Mouse (Mus musculus) lung, postnatal 0 days (tissue): ENCODE measurements around the gene Coro2a. TPM values are rescaled to one million over a fixed set of nuclear protein-coding genes. Genes with fewer than 3 reads are reported as not detected.
"Not testable (repeated sequence)": the region's sequence is repeated elsewhere in the genome, so short reads cannot be mapped to it uniquely, and the experiment has no call there.

Experiments used
- ATAC-seq: fragments of 200-750 bp; cut with Nextera tagmentation; 2 replicates; pipeline ENCODE4 v1.8.0; 2017; ENCODE audit warnings: moderate library complexity
- DNase-seq: peaks from one replicate; pipeline ENCODE4 v3.0.0-alpha.2; 2016; ENCODE audit warnings: low spot score
- H3K27ac ChIP-seq: fragments of 300-500 bp; sonication (generic); 2 replicates; pipeline ENCODE4 v1.5.1; 2014; ENCODE audit warnings: antibody characterized with exemption, mild to moderate bottlenecking, low read length, mixed read lengths
- H3K27me3 ChIP-seq: fragments of 300-500 bp; sonication (generic); replicated peaks from 2 replicates; pipeline ENCODE4 v1.6.1; 2014; ENCODE audit warnings: low read length, mixed read lengths; ENCODE audit not compliant: insufficient read depth
- H3K36me3 ChIP-seq: fragments of 300-500 bp; sonication (generic); 2 replicates; pipeline ENCODE4 v1.6.1; 2014; ENCODE audit warnings: low read length, mixed read lengths; ENCODE audit not compliant: insufficient read depth
- H3K4me1 ChIP-seq: fragments of 300-500 bp; sonication (generic); 2 replicates; pipeline ENCODE4 v1.6.1; 2014; ENCODE audit warnings: antibody characterized with exemption, low read depth, low read length, mixed read lengths; ENCODE audit not compliant: insufficient read depth
- H3K4me2 ChIP-seq: fragments of 300-500 bp; sonication (generic); replicated peaks from 2 replicates; pipeline ENCODE4 v1.6.1; 2014; ENCODE audit warnings: low read depth, mild to moderate bottlenecking, low read length, moderate library complexity, mixed read lengths
- H3K4me3 ChIP-seq: fragments of 300-500 bp; sonication (generic); 2 replicates; pipeline ENCODE4 v1.5.1; 2014; ENCODE audit warnings: low read depth, low read length
- H3K9ac ChIP-seq: fragments of 300-500 bp; sonication (generic); replicated peaks from 2 replicates; pipeline ENCODE4 v1.6.1; 2014; ENCODE audit warnings: low read depth, mild to moderate bottlenecking
- H3K9me3 ChIP-seq: fragments of 300-500 bp; sonication (generic); 2 replicates; pipeline ENCODE4 v1.6.1; 2016; ENCODE audit warnings: low read length, mixed read lengths
- CTCF ChIP-seq: IDR thresholded peaks from 2 replicates; pipeline ENCODE4 v1.5.1; 2016; ENCODE audit warnings: antibody characterized with exemption, mild to moderate bottlenecking
- EP300 ChIP-seq: IDR thresholded peaks from 2 replicates; pipeline ENCODE4 v1.6.1; 2016; ENCODE audit warnings: antibody characterized with exemption, mild to moderate bottlenecking, control low read depth
- WGBS: fragments of 180-500 bp; shearing (Covaris S2); extraction: QIAGEN DNeasy Blood & Tissue Kit; methylation state at CpG from one replicate; pipeline ENCODE4 v1.1.7; 2014; 5-methylcytosine and 5-hydroxymethylcytosine counted together
- polyA plus RNA-seq: library from polyadenylated mRNA; unstranded; fragments of >200 nt; fragmentation: Nextera tagmentation; extraction: Ambion mirVana; gene quantifications from 2 replicates; pipeline ENCODE4 v1.2.1, GENCODE M21; 2015

The Coro2a gene
- polyA plus RNA-seq, 1 experiment from 2014 or later = 2.3 TPM

DNA sequence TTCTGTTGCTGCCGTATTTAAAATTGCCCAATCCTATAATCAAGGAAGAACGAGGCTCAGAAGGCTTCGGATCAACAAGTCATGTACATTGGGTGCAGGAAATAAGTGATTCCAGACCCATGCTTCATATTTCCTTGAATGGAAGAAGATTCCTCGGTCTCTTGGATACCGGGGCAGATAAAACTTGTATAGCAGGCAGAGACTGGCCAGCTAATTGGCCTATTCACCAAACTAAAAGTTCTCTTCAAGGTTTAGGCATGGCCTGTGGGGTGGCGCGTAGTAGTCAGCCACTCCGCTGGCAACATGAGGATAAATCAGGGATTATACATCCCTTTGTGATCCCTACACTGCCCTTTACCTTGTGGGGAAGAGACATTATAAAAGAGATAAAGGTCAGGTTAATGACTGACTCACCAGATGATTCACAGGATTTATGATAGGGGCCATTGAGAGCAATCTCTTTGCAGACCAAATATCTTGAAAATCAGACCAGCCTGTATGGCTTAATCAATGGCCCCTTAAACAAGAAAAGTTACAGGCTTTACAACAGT lies 23.1 kb downstream of the Coro2a start:
- H3K9me3 ChIP-seq, H3K4me1 ChIP-seq, ATAC-seq, DNase-seq, H3K27ac ChIP-seq, H3K4me3 ChIP-seq, H3K27me3 ChIP-seq, H3K4me2 ChIP-seq, H3K36me3 ChIP-seq, H3K9ac ChIP-seq: not testable (repeated sequence)
- WGBS = 88% methylated on average over 8 of the region's 8 CpGs

DNA sequence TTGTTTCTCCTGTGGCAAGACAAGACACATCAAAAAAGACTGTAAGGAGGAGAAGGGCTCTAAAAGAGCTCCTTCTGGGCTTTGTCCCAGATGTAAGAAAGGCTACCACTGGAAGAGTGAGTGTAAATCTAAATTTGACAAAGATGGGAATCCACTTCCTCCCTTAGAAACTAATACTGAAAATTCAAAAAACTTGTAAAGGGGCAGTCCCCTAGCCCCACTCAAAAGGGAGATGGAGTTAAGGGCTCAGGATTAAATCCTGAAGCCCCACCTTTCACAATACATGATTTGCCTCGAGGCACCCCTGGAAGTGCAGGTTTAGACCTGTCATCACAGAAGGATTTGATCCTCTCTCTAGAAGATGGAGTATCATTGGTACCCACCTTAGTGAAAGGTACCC lies 23.8 kb downstream of the Coro2a start:
- DNase-seq (no peak), ATAC-seq (no peak)
- H3K9ac ChIP-seq = no peak overlapping the region
- H3K9me3 ChIP-seq = no peaks in the 10 kb centered on the region
- TF ChIP-seq EP300 = no peak
- no peak for TF ChIP-seq CTCF
- no peak overlapping the region for H3K4me2 ChIP-seq
- no peaks in the 10 kb centered on the region for H3K4me1 ChIP-seq
- H3K4me3 ChIP-seq = no peak overlapping the region
- 56% methylated on average over 1 of the region's 1 CpGs for WGBS
- H3K27ac ChIP-seq = no peak overlapping the region
- H3K36me3 ChIP-seq = no peaks in the 10 kb centered on the region
- no peaks in the 10 kb centered on the region for H3K27me3 ChIP-seq

DNA sequence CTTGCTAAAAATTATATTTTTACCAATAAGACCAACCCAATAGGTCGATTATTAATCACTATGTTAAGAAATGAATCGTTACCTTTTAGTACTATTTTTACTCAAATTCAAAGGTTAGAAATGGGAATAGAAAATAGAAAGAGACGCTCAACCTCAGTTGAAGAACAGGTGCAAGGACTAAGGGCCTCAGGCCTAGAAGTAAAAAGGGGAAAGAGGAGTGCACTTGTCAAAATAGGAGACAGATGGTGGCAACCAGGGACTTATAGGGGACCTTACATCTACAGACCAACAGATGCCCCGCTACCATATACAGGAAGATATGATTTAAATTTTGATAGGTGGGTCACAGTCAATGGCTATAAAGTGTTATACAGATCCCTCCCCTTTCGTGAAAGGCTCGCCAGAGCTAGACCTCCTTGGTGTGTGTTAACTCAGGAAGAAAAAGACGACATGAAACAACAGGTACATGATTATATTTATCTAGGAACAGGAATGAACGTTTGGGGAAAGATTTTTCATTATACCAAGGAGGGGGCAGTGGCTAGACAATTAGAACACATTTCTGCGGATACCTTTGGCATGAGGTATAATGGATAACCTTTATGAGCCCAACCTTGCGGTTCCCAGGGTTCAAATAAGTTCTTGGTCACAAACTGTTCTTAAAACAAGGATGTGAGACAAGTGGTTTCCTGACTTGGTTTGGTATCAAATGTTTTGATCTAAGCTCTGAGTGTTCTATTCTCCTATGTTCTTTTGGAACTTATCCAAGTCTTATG lies 26.3 kb downstream of the Coro2a start:
- H3K27ac ChIP-seq, ATAC-seq, H3K4me3 ChIP-seq, H3K4me2 ChIP-seq, H3K9me3 ChIP-seq, H3K9ac ChIP-seq, H3K27me3 ChIP-seq, H3K4me1 ChIP-seq, H3K36me3 ChIP-seq, DNase-seq: not testable (repeated sequence)
- WGBS = 85% methylated on average over 6 of the region's 10 CpGs

DNA sequence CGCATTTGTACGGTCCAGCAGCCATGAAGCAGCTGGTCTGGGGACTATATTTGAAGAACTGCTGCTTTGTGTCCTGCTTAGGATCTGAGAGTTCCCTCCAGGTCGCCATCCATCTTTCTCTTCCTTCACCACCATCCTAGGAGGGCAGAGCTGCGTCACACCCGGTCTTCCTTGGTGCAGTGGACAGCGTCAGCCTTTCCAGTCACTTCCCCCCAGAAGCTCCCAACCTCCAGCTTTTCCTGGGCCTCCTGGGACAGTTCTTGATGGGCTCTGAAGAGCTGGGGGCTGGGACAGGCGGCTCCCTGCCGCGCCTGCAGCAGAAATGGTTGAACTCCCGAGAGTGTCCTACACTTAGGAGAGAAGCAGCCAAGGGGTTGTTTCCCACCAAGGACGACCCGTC lies 27.2 kb downstream of the Coro2a start:
- WGBS = 58% methylated on average over 10 of the region's 12 CpGs
- DNase-seq (no peak), ATAC-seq (no peak)
- H3K9me3 ChIP-seq = no peaks in the 10 kb centered on the region
- no peaks in the 10 kb centered on the region for H3K36me3 ChIP-seq
- no peak overlapping the region for H3K4me3 ChIP-seq
- H3K9ac ChIP-seq = no peak overlapping the region
- no peak overlapping the region for H3K4me2 ChIP-seq
- no peak for TF ChIP-seq EP300
- no peak for TF ChIP-seq CTCF
- H3K27ac ChIP-seq = no peak overlapping the region
- no peaks in the 10 kb centered on the region for H3K4me1 ChIP-seq
- H3K27me3 ChIP-seq = no peaks in the 10 kb centered on the region

DNA sequence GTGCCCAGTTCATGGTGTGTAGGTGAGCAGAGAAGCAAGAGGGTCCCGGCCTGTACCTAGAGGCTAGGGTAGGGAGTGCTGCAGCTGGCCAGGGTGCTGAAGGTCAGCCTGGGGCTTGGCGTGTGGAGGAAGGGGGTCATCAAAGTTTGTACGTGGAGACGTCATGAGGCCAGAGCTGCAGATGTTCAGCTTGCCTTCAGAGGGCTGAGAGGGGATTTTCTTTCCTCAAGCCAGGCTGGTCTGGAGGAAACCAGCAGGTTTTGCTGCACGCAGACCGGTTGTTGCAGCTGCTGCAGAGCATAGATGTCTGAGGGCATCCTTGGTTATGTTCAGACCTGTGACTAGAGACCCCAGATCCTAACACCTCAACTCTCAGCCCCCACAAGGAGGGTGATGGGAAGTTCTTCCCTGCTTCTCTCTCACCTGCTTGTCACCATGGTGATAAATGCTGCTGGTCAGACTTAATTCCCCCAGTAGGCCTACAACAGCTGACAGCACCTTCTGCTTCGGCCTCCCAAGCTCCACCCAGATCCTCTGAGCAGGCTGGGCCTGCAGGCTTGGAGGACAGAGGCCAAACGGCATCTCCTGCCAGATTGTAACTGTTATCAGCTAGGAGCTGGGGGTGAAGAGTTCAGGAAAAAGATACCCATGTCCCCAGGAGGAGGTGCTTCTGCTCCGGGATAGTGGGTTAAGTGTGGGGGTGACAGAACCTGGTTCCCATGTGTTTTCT lies 27.8 kb downstream of the Coro2a start:
- no peak for ATAC-seq
- H3K4me1 ChIP-seq = no peaks in the 10 kb centered on the region
- H3K9me3 ChIP-seq = no peaks in the 10 kb centered on the region
- no peak overlapping the region for H3K4me2 ChIP-seq
- H3K9ac ChIP-seq = no peak overlapping the region
- H3K4me3 ChIP-seq = no peak overlapping the region
- H3K36me3 ChIP-seq = no peaks in the 10 kb centered on the region
- no peaks in the 10 kb centered on the region for H3K27me3 ChIP-seq
- no peak overlapping the region for H3K27ac ChIP-seq
- TF ChIP-seq EP300 (no peak), CTCF (no peak)
- WGBS = 41% methylated on average over 9 of the region's 9 CpGs
- no peak for DNase-seq

DNA sequence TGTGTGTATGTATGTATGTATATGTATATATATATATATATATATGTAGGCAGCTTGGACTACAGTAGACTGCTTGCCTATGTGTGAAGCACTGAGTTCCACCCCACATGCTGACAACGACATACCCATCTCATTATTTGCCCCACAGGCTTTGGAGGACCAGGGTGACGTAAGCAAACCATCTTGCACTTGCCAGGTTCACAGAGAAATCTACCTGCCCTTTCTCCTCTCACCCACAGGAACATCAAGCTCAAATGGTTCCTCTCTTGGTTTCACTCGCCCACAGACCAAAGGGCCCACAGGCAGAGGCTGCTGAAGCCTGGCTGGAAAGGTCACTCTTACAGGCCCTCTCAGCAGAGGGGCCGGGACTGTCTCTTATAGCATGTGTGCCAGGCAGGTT lies 29.4 kb downstream of the Coro2a start:
- no peaks in the 10 kb centered on the region for H3K27me3 ChIP-seq

More for the DNA sequence above, 29.4 kb downstream of the Coro2a start:
- DNase-seq = no peak
- no peak overlapping the region for H3K4me3 ChIP-seq
- 72% methylated on average over 4 of the region's 4 CpGs for WGBS
- H3K4me2 ChIP-seq = no peak overlapping the region
- no peak overlapping the region for H3K9ac ChIP-seq
- no peak for TF ChIP-seq EP300
- TF ChIP-seq CTCF = no peak
- no peaks in the 10 kb centered on the region for H3K9me3 ChIP-seq
- no peaks in the 10 kb centered on the region for H3K4me1 ChIP-seq
- ATAC-seq = no peak
- no peaks in the 10 kb centered on the region for H3K36me3 ChIP-seq
- H3K27ac ChIP-seq = no peak overlapping the region
